Mouse (Mus musculus): ENCODE measurements around the gene Fbxo46.

GRCm38 (mm10) chr7:19100290-19100689 lies 19.4 kb upstream of the Fbxo46 start:
- TF ChIP-seq JUND (conservative IDR thresholded peaks at IDR 0.05; ENCODE audit: low read depth, low read length) (no peak), USF1 (IDR thresholded peaks at IDR 0.05; ENCODE audit: low read depth, low read length) (no peak), NELFE (IDR thresholded peaks at IDR 0.05; ENCODE audit: low read depth, low read length) (no peak), POLR2A (IDR thresholded peaks at IDR 0.05; ENCODE audit: low read depth, low read length) (no peak), CTCF (conservative IDR thresholded peaks at IDR 0.05 in 1 of 2, IDR thresholded peaks at IDR 0.05 in 1 of 2; ENCODE audit: low read depth in 2 of 2, low read length in 2 of 2) (no peak), PAX5 (IDR thresholded peaks at IDR 0.05; ENCODE audit: low read length) (no peak), E2F4 (IDR thresholded peaks at IDR 0.05; ENCODE audit: insufficient replicate concordance, low read depth, low read length) (no peak), CHD2 (IDR thresholded peaks at IDR 0.05; ENCODE audit: low read length) (no peak), NRF1 (IDR thresholded peaks at IDR 0.05; ENCODE audit: low read depth, low read length) (no peak)

Data from CH12.LX (cell line).